Mouse (Mus musculus) CH12.LX (cell line): ENCODE results near the gene Bbs1.

Source experiments
- CHD2 ChIP-seq: IDR thresholded peaks from 2 replicates; pipeline ENCODE4 v1.6.1; 2011; ENCODE audit warnings: low read length, improper control_type of control experiment
- CTCF ChIP-seq, 2 experiments: IDR thresholded peaks in 1 of 2; conservative IDR thresholded peaks in 1 of 2; 2 replicates each; pipeline ENCODE4 v1.5.1; 2011 to 2012; ENCODE audit warnings: low read depth in 2 of 2, low read length in 2 of 2, improper control_type of control experiment in 1 of 2, inconsistent platforms in 1 of 2, mild to moderate bottlenecking in 1 of 2, moderate library complexity in 1 of 2
- E2F4 ChIP-seq: IDR thresholded peaks from 2 replicates; pipeline ENCODE4 v1.6.1; 2011; ENCODE audit warnings: low read depth, low read length, improper control_type of control experiment; ENCODE audit not compliant: insufficient replicate concordance
- EP300 ChIP-seq: IDR thresholded peaks from 2 replicates; pipeline ENCODE4 v1.6.1; 2011; ENCODE audit warnings: low read length, improper control_type of control experiment
- GABPA ChIP-seq: IDR thresholded peaks from 2 replicates; pipeline ENCODE4 v1.6.1; 2012; ENCODE audit warnings: low read depth, low read length, improper control_type of control experiment, inconsistent platforms; ENCODE audit not compliant: insufficient replicate concordance
- MAFK ChIP-seq: IDR thresholded peaks from 2 replicates; pipeline ENCODE4 v1.6.1; 2011; ENCODE audit warnings: low read length, improper control_type of control experiment; ENCODE audit not compliant: insufficient replicate concordance
- MAZ ChIP-seq: IDR thresholded peaks from 2 replicates; pipeline ENCODE4 v1.6.1; 2012; ENCODE audit warnings: low read depth, mild to moderate bottlenecking, inconsistent platforms, low read length, improper control_type of control experiment, moderate library complexity
- POLR2A ChIP-seq: IDR thresholded peaks from 2 replicates; pipeline ENCODE4 v1.6.1; 2011; ENCODE audit warnings: low read depth, mild to moderate bottlenecking, improper control_type of control experiment, low read length
- POLR2AphosphoS2 ChIP-seq: IDR thresholded peaks from 2 replicates; pipeline ENCODE4 v1.6.1; 2011; ENCODE audit warnings: low read depth, low read length, improper control_type of control experiment

- TF ChIP-seq GABPA (no peak), POLR2AphosphoS2 (no peak), POLR2A (no peak), CHD2 (no peak), EP300 (no peak), E2F4 (no peak), MAFK (no peak), MAZ (no peak), CTCF (conservative IDR thresholded peaks at IDR 0.05 in 1 of 2, IDR thresholded peaks at IDR 0.05 in 1 of 2; ENCODE audit: low read depth in 2 of 2, low read length in 2 of 2) (no peak)
These were observed 41.3 kb downstream of the Bbs1 start for GRCm38 (mm10) chr19:4865147-4865546.
